Mouse (Mus musculus): ENCODE measurements at regions not wholly inside any gene's neighbourhood (a gene's known extent, or its start where the extent isn't known, plus 50 kb on each side); places are given as distances from the start of the nearest gene placed in this dataset.

DNA sequence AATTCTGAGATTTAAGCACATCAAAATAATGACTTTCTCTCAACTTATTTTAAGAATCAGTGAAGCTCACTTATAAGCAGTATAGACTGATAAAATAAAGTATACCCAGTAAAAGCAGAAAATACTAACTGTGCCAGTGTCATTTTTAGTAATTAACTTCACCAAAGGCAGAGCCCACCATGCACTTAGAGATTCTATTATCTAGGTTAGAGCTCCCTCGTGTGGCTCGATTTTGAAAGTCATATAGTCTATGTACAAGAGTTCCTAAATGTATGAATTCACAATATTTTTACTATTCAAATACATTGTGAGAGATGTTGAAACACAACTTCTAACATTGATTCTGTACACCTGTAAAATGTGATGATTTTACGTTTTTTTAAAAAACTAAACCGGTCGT lies 589.3 kb downstream of the Kcnj3 start:
- DNase-seq = peak; percentile 84

DNA sequence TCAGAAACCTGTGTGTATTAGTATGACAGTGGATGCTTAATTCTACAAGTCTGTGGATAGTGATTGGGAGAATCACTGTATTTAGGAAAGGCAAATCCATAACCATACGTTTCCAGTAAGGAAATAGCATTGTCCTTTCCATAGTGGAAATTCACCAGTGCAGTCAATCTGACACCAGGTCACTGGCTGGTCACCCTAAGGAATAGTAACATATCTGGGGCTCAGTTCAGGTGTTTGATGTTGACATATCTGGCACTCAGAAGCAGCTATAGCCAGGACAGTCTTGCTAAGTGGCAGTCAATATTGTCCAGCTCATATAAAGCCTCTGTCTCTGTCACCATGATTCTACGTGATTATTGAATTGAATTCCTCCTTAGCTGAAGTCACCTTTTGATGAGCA lies 593.2 kb downstream of the Kcnj3 start:
- DNase-seq = no peak

Data from embryo, embryonic 11 days (tissue).